Mouse (Mus musculus) kidney, postnatal 0 days (tissue): ENCODE results near the gene Gm7168. TPM values are rescaled to one million over a fixed set of nuclear protein-coding genes. Genes with fewer than 3 reads are reported as not detected.
"Not testable (repeated sequence)": the region's sequence is repeated elsewhere in the genome, so short reads cannot be mapped to it uniquely, and the experiment has no call there.

Experiments used
- ATAC-seq: fragments of 200-750 bp; cut with Nextera tagmentation; replicated peaks from 2 replicates; pipeline ENCODE4 v1.8.0; 2017; ENCODE audit warnings: low read depth, moderate number of reproducible peaks, moderate TSS enrichment, moderate library complexity; ENCODE audit not compliant: low FRiP score
- DNase-seq: peaks from one replicate; pipeline ENCODE4 v3.0.0-alpha.2; 2016; ENCODE audit warnings: low spot score
- H3K27ac ChIP-seq: fragments of 300-500 bp; sonication (generic); 2 replicates; pipeline ENCODE4 v1.5.1; 2014; ENCODE audit warnings: mild to moderate bottlenecking
- H3K27me3 ChIP-seq: fragments of 300-500 bp; sonication (generic); 2 replicates; pipeline ENCODE4 v1.6.1; 2014; ENCODE audit warnings: low read length, mixed read lengths; ENCODE audit not compliant: insufficient read depth
- H3K36me3 ChIP-seq: fragments of 300-500 bp; sonication (generic); 2 replicates; pipeline ENCODE4 v1.6.1; 2014; ENCODE audit warnings: low read length, mixed read lengths; ENCODE audit not compliant: insufficient read depth
- H3K4me1 ChIP-seq: fragments of 300-500 bp; sonication (generic); replicated peaks from 2 replicates; pipeline ENCODE4 v1.6.1; 2014; ENCODE audit warnings: antibody characterized with exemption, low read length, mixed read lengths; ENCODE audit not compliant: insufficient read depth
- H3K4me2 ChIP-seq: fragments of 300-500 bp; sonication (generic); 2 replicates; pipeline ENCODE4 v1.6.1; 2014; ENCODE audit warnings: mild to moderate bottlenecking, low read length, moderate library complexity, mixed read lengths
- H3K4me3 ChIP-seq: fragments of 300-500 bp; sonication (generic); replicated peaks from 2 replicates; pipeline ENCODE4 v1.5.1; 2014; ENCODE audit warnings: low read depth, low read length
- H3K9ac ChIP-seq: fragments of 300-500 bp; sonication (generic); 2 replicates; pipeline ENCODE4 v1.6.1; 2014; ENCODE audit warnings: low read depth, low read length
- H3K9me3 ChIP-seq: fragments of 300-500 bp; sonication (generic); replicated peaks from 2 replicates; pipeline ENCODE4 v1.6.1; 2016; ENCODE audit warnings: low read length, inconsistent platforms, mixed read lengths
- CTCF ChIP-seq: IDR thresholded peaks from 2 replicates; pipeline ENCODE4 v1.5.1; 2016; ENCODE audit warnings: antibody characterized with exemption, low read depth, mild to moderate bottlenecking, moderate library complexity
- WGBS: fragments of 180-500 bp; shearing (Covaris S2); extraction: QIAGEN DNeasy Blood & Tissue Kit; methylation state at CpG from one replicate; pipeline ENCODE4 v1.1.7; 2014; 5-methylcytosine and 5-hydroxymethylcytosine counted together
- polyA plus RNA-seq: library from polyadenylated mRNA; unstranded; fragments of >200 nt; fragmentation: Nextera tagmentation; extraction: Ambion mirVana; gene quantifications from 2 replicates; pipeline ENCODE4 v1.2.1, GENCODE M21; 2015

Gene Gm7168
- polyA plus RNA-seq, 1 experiment from 2014 or later = not detected

GRCm38 (mm10) chr17:13937787-13938186, 10.4 kb upstream of the Gm7168 start:
- Histone ChIP-seq H3K4me2 (no peak overlapping the region), H3K9ac (no peak overlapping the region), H3K9me3 (no peaks in the 10 kb centered on the region), H3K27ac (no peak overlapping the region), H3K36me3 (no peaks in the 10 kb centered on the region), H3K4me3 (no peak overlapping the region), H3K4me1 (no peaks in the 10 kb centered on the region), H3K27me3 (no peaks in the 10 kb centered on the region)
- TF ChIP-seq CTCF = no peak
- DNase-seq = no peak
- 92% methylated on average over 4 of the region's 4 CpGs for WGBS
- no peak for ATAC-seq

GRCm38 (mm10) chr17:13938652-13939051, 9.5 kb upstream of the Gm7168 start:
- no peaks in the 10 kb centered on the region for H3K9me3 ChIP-seq
- no peaks in the 10 kb centered on the region for H3K36me3 ChIP-seq
- H3K4me2 ChIP-seq = no peak overlapping the region
- no peak overlapping the region for H3K4me3 ChIP-seq
- TF ChIP-seq CTCF = no peak
- H3K4me1 ChIP-seq = no peaks in the 10 kb centered on the region
- H3K9ac ChIP-seq = no peak overlapping the region
- 50% methylated on average over 3 of the region's 3 CpGs for WGBS
- peak; percentile 65 for DNase-seq
- peak; percentile 46; the same call in 1 of the 2 replicates for ATAC-seq
- H3K27ac ChIP-seq = no peak overlapping the region
- H3K27me3 ChIP-seq = no peaks in the 10 kb centered on the region

GRCm38 (mm10) chr17:13939231-13939630, 8.9 kb upstream of the Gm7168 start:
- not testable (repeated sequence) for H3K4me2 ChIP-seq, H3K9me3 ChIP-seq, H3K27me3 ChIP-seq, H3K27ac ChIP-seq, H3K4me3 ChIP-seq, ATAC-seq, H3K9ac ChIP-seq, DNase-seq, H3K36me3 ChIP-seq, H3K4me1 ChIP-seq
- WGBS = 92% methylated on average over 2 of the region's 2 CpGs

GRCm38 (mm10) chr17:13940487-13940886, 7.7 kb upstream of the Gm7168 start:
- Histone ChIP-seq H3K27me3 (no peaks in the 10 kb centered on the region), H3K27ac (no peak overlapping the region), H3K36me3 (no peaks in the 10 kb centered on the region), H3K9ac (no peak overlapping the region), H3K4me1 (no peaks in the 10 kb centered on the region), H3K9me3 (no peaks in the 10 kb centered on the region), H3K4me3 (no peak overlapping the region), H3K4me2 (no peak overlapping the region)
- no peak for DNase-seq
- whole genome bisulfite sequencing = 89% methylated on average over 1 of the region's 1 CpGs
- ATAC-seq = no peak
- peak; percentile 25; the same call in 1 of the 2 replicates for TF ChIP-seq CTCF

- H3K9ac ChIP-seq, H3K27ac ChIP-seq, H3K4me2 ChIP-seq, H3K36me3 ChIP-seq, H3K4me1 ChIP-seq, H3K9me3 ChIP-seq, H3K4me3 ChIP-seq, DNase-seq, H3K27me3 ChIP-seq, ATAC-seq: not testable (repeated sequence)
- 79% methylated on average over 1 of the region's 1 CpGs for WGBS
Measured at GRCm38 (mm10) chr17:13951570-13951969, 3.4 kb downstream of the Gm7168 start.

GRCm38 (mm10) chr17:13958129-13958528, 10.0 kb downstream of the Gm7168 start:
- not testable (repeated sequence) for H3K27ac ChIP-seq, H3K4me1 ChIP-seq, H3K36me3 ChIP-seq, H3K9me3 ChIP-seq, ATAC-seq, DNase-seq, H3K27me3 ChIP-seq, H3K4me2 ChIP-seq, H3K9ac ChIP-seq, H3K4me3 ChIP-seq
- WGBS = 34% methylated on average over 1 of the region's 2 CpGs

- H3K27me3 ChIP-seq, H3K4me1 ChIP-seq, ATAC-seq, H3K27ac ChIP-seq, H3K9ac ChIP-seq, H3K36me3 ChIP-seq, H3K9me3 ChIP-seq, H3K4me3 ChIP-seq, DNase-seq, H3K4me2 ChIP-seq: not testable (repeated sequence)
- 85% methylated on average over 3 of the region's 3 CpGs for WGBS
Measured at GRCm38 (mm10) chr17:13962245-13962644, 14.1 kb downstream of the Gm7168 start.

- not testable (repeated sequence) for H3K4me1 ChIP-seq, ATAC-seq
Measured at GRCm38 (mm10) chr17:13965048-13965447, 16.9 kb downstream of the Gm7168 start.

GRCm38 (mm10) chr17:13969917-13970316, 21.7 kb downstream of the Gm7168 start:
- H3K9ac ChIP-seq, H3K4me2 ChIP-seq, H3K27ac ChIP-seq, H3K9me3 ChIP-seq, H3K4me1 ChIP-seq, H3K36me3 ChIP-seq, H3K4me3 ChIP-seq, ATAC-seq, DNase-seq, H3K27me3 ChIP-seq: not testable (repeated sequence)
- WGBS = 61% methylated on average over 1 of the region's 2 CpGs

More at GRCm38 (mm10) chr17:13965048-13965447, 16.9 kb downstream of the Gm7168 start:
- not testable (repeated sequence) for H3K27ac ChIP-seq, H3K4me2 ChIP-seq, H3K9me3 ChIP-seq, H3K9ac ChIP-seq, H3K27me3 ChIP-seq, H3K36me3 ChIP-seq, H3K4me3 ChIP-seq, DNase-seq
- WGBS = 20% methylated on average over 1 of the region's 2 CpGs

GRCm38 (mm10) chr17:13970796-13971195, 22.6 kb downstream of the Gm7168 start:
- peak; percentile 54; the same call in 1 of the 2 replicates for ATAC-seq
- H3K4me1 ChIP-seq, H3K36me3 ChIP-seq, H3K9me3 ChIP-seq, H3K27me3 ChIP-seq, DNase-seq, H3K27ac ChIP-seq, H3K4me2 ChIP-seq, H3K4me3 ChIP-seq, H3K9ac ChIP-seq: not testable (repeated sequence)
- WGBS = 90% methylated on average over 5 of the region's 5 CpGs
